Mouse (Mus musculus): ENCODE measurements around the gene Vsx1. TPM values are rescaled to one million over a fixed set of nuclear protein-coding genes. Genes with fewer than 3 reads are reported as not detected.

Vsx1 gene
- polyA plus RNA-seq, 1 experiment from 2014 or later = not detected

DNA sequence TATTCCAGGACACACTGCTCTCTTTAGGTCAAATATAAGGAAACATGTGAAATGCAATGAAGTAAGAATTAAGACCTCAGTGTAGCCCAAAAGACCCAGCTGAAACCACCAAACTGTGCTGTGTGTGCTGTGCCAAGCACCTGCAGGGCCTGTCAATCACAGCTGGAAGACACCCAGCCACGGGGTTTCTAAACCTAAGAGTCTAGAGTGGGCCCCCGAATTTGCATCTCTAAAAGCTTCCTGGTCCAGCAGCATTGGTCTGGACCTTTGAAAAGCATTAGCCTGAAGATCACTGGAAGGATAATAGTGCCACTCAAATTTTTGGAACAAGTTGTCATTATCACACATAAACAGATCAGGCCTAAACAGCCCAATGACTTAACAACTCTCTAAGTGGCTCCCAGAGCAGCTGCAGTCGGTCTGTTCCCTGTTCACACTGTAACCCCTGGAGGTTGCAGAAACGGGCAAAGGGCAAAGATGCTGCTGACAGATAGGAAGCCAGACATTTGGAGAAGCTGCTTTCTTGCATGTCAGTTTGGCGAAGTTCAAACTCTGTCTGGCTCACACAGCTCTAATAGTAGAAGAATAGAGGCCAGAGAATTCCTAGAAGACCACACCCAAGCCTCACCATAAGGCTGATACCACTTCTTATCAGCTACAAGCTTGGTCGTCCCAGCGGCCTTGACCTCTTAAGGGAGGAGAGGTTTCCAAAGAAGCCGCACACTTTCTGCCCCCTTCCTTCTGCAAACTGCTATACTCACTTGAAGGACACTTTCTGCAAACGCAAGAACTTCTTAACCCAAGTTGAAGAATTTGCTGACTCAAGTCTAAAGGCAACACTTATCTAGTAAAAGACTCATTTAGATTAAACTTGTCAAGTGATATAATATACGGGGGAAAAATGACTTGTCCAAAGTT is 23.4 kb downstream of the Vsx1 start:
- H3K4me3 ChIP-seq (replicated peaks) = no peak overlapping the region
- peak; percentile 33 for ATAC-seq
- H3K4me1 ChIP-seq (replicated peaks) = peaks cover 14% of the 10 kb centered on the region
- peak overlapping the region; percentile 38 for H3K4me2 ChIP-seq (replicated peaks)
- 36% methylated on average over 10 of the region's 10 CpGs for WGBS
- no peaks in the 10 kb centered on the region for H3K27me3 ChIP-seq (replicated peaks)
- H3K36me3 ChIP-seq = no peaks in the 10 kb centered on the region
- 0 out of 2 replicates have a peak overlapping the region, but pooled peaks have one; percentile 29 for H3K27ac ChIP-seq
- no peaks in the 10 kb centered on the region for H3K9me3 ChIP-seq
- no peak overlapping the region for H3K9ac ChIP-seq

DNA sequence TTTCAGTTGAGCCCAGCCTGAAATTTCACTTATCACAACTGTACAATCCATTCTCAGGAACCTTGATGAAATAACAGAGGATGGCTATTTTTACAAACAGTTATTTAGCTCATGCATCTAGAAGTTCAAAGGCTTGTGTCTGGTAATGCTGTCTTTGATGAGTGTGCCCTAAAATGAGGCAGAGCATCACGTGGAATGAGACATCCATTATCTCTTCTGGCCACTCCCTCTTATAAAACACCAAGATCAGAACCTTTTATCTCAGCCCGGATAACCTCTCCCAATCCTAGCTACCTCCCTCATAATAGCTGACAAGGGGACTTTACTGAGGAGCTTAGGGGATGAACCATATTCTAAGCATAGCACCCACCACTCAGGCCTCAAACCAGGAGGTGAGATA is 24.2 kb downstream of the Vsx1 start:
- no peak overlapping the region for H3K9ac ChIP-seq
- no peak overlapping the region for H3K27ac ChIP-seq
- no peaks in the 10 kb centered on the region for H3K9me3 ChIP-seq
- H3K36me3 ChIP-seq = no peaks in the 10 kb centered on the region
- H3K4me1 ChIP-seq (replicated peaks) = peaks cover 14% of the 10 kb centered on the region
- no peak overlapping the region for H3K4me2 ChIP-seq (replicated peaks)
- ATAC-seq = no peak
- 70% methylated on average over 2 of the region's 2 CpGs for WGBS
- H3K4me3 ChIP-seq (replicated peaks) = no peak overlapping the region
- no peaks in the 10 kb centered on the region for H3K27me3 ChIP-seq (replicated peaks)

GRCm38 (mm10) chr2:150664152-150664920 is 24.8 kb downstream of the Vsx1 start:
- Histone ChIP-seq H3K4me3 (replicated peaks) (no peak overlapping the region), H3K9ac (no peak overlapping the region), H3K27me3 (replicated peaks) (no peaks in the 10 kb centered on the region), H3K4me2 (replicated peaks) (no peak overlapping the region), H3K27ac (no peak overlapping the region; the same call in 1 of the 2 replicates), H3K4me1 (replicated peaks) (peaks cover 14% of the 10 kb centered on the region), H3K9me3 (no peaks in the 10 kb centered on the region), H3K36me3 (no peaks in the 10 kb centered on the region)
- 79% methylated on average over 5 of the region's 5 CpGs for whole genome bisulfite sequencing
- ATAC-seq = no peak

DNA sequence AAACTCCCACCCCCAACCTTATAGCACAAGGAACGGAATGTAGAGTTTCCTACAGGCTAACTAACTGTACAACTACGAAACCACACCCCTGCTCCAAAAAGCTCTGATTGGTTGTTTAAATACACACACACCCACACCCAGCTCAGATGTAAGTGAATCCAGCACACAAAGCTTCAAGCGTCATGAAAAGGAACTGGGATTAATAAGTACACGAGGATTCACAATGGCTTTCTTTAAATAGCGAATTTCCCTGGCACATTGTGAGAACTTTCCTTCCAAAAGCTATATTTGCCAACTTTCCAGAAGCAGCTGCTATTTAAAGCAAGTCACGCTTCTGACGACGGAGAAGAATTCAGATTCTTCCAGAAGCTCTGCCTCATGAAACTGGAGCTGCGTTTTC is 25.9 kb downstream of the Vsx1 start:
- peaks cover 10% of the 10 kb centered on the region for H3K4me1 ChIP-seq (replicated peaks)
- H3K36me3 ChIP-seq = no peaks in the 10 kb centered on the region
- no peaks in the 10 kb centered on the region for H3K9me3 ChIP-seq
- H3K27me3 ChIP-seq (replicated peaks) = no peaks in the 10 kb centered on the region
- peak overlapping the region; percentile 11; the same call in 1 of the 2 replicates for H3K27ac ChIP-seq
- no peak overlapping the region for H3K4me2 ChIP-seq (replicated peaks)
- no peak overlapping the region for H3K9ac ChIP-seq
- ATAC-seq = no peak
- WGBS = 62% methylated on average over 9 of the region's 9 CpGs
- no peak overlapping the region for H3K4me3 ChIP-seq (replicated peaks)

GRCm38 (mm10) chr2:150662007-150662406 is 27.2 kb downstream of the Vsx1 start:
- Histone ChIP-seq H3K4me3 (replicated peaks) (no peak overlapping the region), H3K9me3 (no peaks in the 10 kb centered on the region), H3K4me2 (replicated peaks) (no peak overlapping the region), H3K27ac (no peak overlapping the region), H3K36me3 (0 out of 2 replicates have a peak, but pooled peaks cover 6% of the 10 kb centered on the region), H3K9ac (no peak overlapping the region), H3K4me1 (replicated peaks) (0 out of 2 replicates have a peak, but pooled peaks cover 4% of the 10 kb centered on the region), H3K27me3 (replicated peaks) (no peaks in the 10 kb centered on the region)
- ATAC-seq = no peak
- WGBS = 84% methylated on average over 2 of the region's 2 CpGs

DNA sequence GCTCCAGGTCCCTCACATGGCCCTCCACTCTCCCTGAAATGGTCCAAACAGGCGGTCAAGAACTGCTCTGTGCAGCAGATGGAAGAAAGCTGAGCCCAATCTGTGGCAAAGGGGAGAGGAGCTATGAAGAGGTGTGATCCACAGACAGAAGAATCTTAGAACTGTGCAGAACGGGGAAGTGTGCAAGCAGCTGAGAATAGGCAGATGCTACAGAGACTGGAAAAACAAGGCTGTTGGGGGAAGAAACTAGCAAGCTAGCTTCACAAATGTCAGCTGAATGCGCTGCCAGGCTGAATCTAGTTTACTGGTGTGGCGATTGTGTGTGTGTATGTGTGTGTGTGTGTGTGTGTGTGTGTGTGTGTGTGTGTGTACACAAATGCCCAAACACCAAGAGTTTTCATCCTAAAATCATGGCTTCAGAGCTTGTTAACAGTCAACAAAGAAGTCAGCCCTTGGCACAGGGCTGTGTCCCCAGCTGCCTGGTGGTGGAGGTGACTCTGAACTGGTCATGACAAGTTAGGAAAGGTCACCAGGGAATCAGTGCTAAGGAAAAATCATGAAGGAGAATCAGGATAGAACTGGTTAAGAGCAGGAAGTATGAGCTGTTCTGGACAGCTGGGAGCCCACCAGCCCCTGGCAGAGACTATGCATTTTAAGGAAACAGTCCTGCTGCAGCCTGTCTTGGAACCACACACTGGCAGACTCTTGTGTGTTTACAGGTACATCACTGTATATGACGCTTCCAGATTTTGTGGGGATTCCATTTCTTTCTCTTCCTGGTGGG is 28.3 kb downstream of the Vsx1 start:
- Histone ChIP-seq H3K27ac (no peak overlapping the region), H3K36me3 (0 out of 2 replicates have a peak, but pooled peaks cover 6% of the 10 kb centered on the region), H3K27me3 (replicated peaks) (no peaks in the 10 kb centered on the region), H3K4me2 (replicated peaks) (no peak overlapping the region), H3K9me3 (no peaks in the 10 kb centered on the region), H3K4me1 (replicated peaks) (0 out of 2 replicates have a peak, but pooled peaks cover 2% of the 10 kb centered on the region), H3K9ac (no peak overlapping the region), H3K4me3 (replicated peaks) (no peak overlapping the region)
- 66% methylated on average over 5 of the region's 5 CpGs for WGBS
- no peak; the same call in 1 of the 2 replicates for ATAC-seq

- no peak overlapping the region for H3K4me3 ChIP-seq (replicated peaks)
- 0 out of 2 replicates have a peak, but pooled peaks cover 6% of the 10 kb centered on the region for H3K36me3 ChIP-seq
- no peak overlapping the region for H3K27ac ChIP-seq
- no peak overlapping the region for H3K4me2 ChIP-seq (replicated peaks)
- no peak overlapping the region for H3K9ac ChIP-seq
- no peaks in the 10 kb centered on the region for H3K27me3 ChIP-seq (replicated peaks)
- H3K9me3 ChIP-seq = no peaks in the 10 kb centered on the region
- no peak for ATAC-seq
- H3K4me1 ChIP-seq (replicated peaks) = no peaks in the 10 kb centered on the region
- WGBS = 50% methylated on average over 4 of the region's 4 CpGs
These were observed 29.1 kb downstream of the Vsx1 start for GRCm38 (mm10) chr2:150660049-150660448.

- no peaks in the 10 kb centered on the region for H3K27me3 ChIP-seq (replicated peaks)
- H3K9me3 ChIP-seq = no peaks in the 10 kb centered on the region
- no peak overlapping the region for H3K4me3 ChIP-seq (replicated peaks)
- ATAC-seq = peak; percentile 74
- WGBS = 62% methylated on average over 8 of the region's 8 CpGs
- H3K4me2 ChIP-seq (replicated peaks) = no peak overlapping the region
- H3K27ac ChIP-seq = no peak overlapping the region
- 0 out of 2 replicates have a peak, but pooled peaks cover 6% of the 10 kb centered on the region for H3K36me3 ChIP-seq
- no peaks in the 10 kb centered on the region for H3K4me1 ChIP-seq (replicated peaks)
- H3K9ac ChIP-seq = no peak overlapping the region
These were observed 32.0 kb downstream of the Vsx1 start for GRCm38 (mm10) chr2:150656975-150657768.

DNA sequence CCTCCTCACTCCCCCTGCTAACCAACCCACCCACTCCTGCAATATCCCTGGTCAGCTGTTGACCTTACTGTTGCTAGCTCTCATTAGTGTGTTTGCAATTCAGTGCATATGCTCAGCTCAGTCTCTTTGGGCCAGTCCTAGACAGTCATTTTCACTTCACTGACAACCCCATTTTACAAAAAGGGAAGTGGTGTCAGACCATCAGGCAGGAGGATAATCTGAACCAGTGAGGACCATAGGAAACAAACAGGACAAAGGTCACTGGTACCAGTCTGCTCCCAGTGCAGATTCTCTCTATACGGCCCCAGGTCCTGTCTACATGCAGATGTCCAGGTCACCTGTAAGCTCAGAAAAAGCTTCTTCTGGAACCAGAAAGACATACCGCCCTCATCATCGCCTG is 33.0 kb downstream of the Vsx1 start:
- 90% methylated on average over 3 of the region's 3 CpGs for WGBS

DNA sequence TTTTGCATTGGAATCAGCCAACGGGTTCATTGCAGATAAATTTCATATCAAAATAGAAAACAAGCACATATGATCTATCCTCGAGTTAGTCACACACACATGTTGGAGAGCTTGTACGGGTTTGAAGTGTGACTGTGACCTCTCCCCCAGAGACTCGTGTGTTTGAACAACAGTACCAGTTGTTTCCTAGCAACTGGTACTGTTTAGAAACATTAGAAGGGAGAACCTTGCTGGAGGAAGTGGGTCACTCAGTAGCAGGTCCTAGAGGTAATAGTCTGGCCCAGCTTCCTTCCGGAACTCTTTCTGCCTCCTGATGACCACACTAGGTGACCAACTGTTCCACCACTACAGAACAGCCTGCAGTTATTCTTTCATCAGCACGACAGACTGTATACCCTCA is 33.9 kb downstream of the Vsx1 start:
- 0 out of 2 replicates have a peak, but pooled peaks cover 6% of the 10 kb centered on the region for H3K36me3 ChIP-seq
- peaks cover 7% of the 10 kb centered on the region for H3K4me1 ChIP-seq (replicated peaks)
- H3K9me3 ChIP-seq = no peaks in the 10 kb centered on the region
- no peak overlapping the region for H3K27ac ChIP-seq
- no peak overlapping the region for H3K9ac ChIP-seq
- no peak overlapping the region for H3K4me3 ChIP-seq (replicated peaks)
- WGBS = 78% methylated on average over 6 of the region's 6 CpGs
- no peak for ATAC-seq
- no peaks in the 10 kb centered on the region for H3K27me3 ChIP-seq (replicated peaks)
- H3K4me2 ChIP-seq (replicated peaks) = no peak overlapping the region

More for the DNA sequence above, 33.0 kb downstream of the Vsx1 start:
- H3K27me3 ChIP-seq (replicated peaks) = no peaks in the 10 kb centered on the region
- no peak overlapping the region for H3K4me3 ChIP-seq (replicated peaks)
- H3K4me2 ChIP-seq (replicated peaks) = no peak overlapping the region
- ATAC-seq = no peak
- no peak overlapping the region for H3K9ac ChIP-seq
- peaks cover 3% of the 10 kb centered on the region for H3K4me1 ChIP-seq (replicated peaks)
- H3K9me3 ChIP-seq = no peaks in the 10 kb centered on the region
- H3K27ac ChIP-seq = no peak overlapping the region
- H3K36me3 ChIP-seq = 0 out of 2 replicates have a peak, but pooled peaks cover 6% of the 10 kb centered on the region

DNA sequence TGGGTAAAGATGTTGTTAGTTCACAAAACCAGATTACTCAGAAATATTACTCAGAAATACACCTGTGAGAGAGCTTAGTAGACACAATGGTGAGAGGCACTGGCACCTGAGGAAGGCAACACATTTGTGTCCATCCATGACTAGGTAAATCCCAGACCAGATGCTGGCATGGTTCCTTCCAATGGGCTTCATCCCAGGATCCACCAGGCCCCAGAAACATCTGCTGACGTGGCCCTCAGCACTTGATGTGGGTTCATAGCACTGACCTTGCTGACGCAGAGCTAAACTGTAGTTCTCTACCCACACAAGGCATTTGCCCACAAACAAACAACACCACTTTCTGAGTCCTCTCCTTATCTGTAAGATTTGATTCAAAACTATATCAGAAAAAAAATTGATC is 34.3 kb downstream of the Vsx1 start:
- H3K36me3 ChIP-seq = 0 out of 2 replicates have a peak, but pooled peaks cover 6% of the 10 kb centered on the region
- no peak overlapping the region for H3K4me3 ChIP-seq (replicated peaks)
- H3K9ac ChIP-seq = no peak overlapping the region
- 80% methylated on average over 2 of the region's 2 CpGs for WGBS
- no peak overlapping the region for H3K27ac ChIP-seq
- H3K4me1 ChIP-seq (replicated peaks) = peaks cover 7% of the 10 kb centered on the region
- ATAC-seq = no peak
- H3K4me2 ChIP-seq (replicated peaks) = no peak overlapping the region
- H3K27me3 ChIP-seq (replicated peaks) = no peaks in the 10 kb centered on the region
- no peaks in the 10 kb centered on the region for H3K9me3 ChIP-seq

All from intestine, embryonic 15.5 days (tissue).